Mouse (Mus musculus): ENCODE results near the gene Nectin1. TPM values are rescaled to one million over a fixed set of nuclear protein-coding genes. Genes with fewer than 3 reads are reported as not detected.
A peak's percentile ranks its signal among the peaks of the same experiment; 100 is the strongest.

Nectin1 gene
- polyA plus RNA-seq, 2 experiments = 1.1 to 1.2 TPM

DNA sequence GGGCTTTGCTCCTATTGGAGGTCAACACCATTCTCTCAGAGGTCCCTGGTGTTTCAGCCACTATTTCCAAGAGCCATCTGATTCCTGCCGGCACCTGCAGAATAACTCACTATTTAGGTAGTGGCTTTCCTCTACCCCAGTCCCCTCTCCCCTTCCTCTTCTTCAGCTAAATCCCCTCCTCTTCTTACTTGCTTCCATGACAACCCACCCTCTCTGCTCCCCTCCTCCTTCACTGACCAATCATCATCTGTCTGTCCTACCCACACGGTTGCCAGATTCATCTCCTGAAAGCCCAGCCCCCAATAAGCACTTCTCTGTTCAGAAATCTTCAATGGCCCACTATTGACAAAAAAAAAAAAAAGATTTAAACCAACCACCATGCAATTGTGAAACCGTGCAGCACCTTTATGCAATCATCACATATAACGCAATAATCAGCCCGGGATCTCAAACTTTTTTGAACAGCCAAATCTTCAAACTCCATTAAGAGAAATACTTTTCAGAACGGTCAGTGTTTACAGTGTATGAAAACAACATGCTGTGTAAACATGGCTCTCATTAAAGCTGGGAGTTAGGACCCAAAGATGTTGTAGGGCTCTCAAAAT, 5.2 kb upstream of the Nectin1 start:
- ATAC-seq (ENCODE audit: insufficient read depth) (no peak), DNase-seq (ENCODE audit: low read depth in 3 of 3, low spot score in 3 of 3) (no peak)
- TF ChIP-seq CTCF (IDR thresholded peaks at IDR 0.05; ENCODE audit: low read depth) (no peak), EP300 (IDR thresholded peaks at IDR 0.05; ENCODE audit: low read depth) (no peak)
- WGBS (ENCODE audit: insufficient replicate concordance) = 33% methylated on average over 6 of the region's 6 CpGs
- Histone ChIP-seq H3K9ac (replicated peaks) (no peak overlapping the region), H3K4me1 (replicated peaks; ENCODE audit: control insufficient read depth in 2 of 2, insufficient read depth in 2 of 2, low read length in 1 of 2) (no peaks in the 10 kb centered on the region; a peak in 1 of 4 replicates), H3K36me3 (replicated peaks; ENCODE audit: control insufficient read depth, insufficient read depth, low read depth) (no peaks in the 10 kb centered on the region), H3K9me3 (ENCODE audit: control insufficient read depth, low read length) (no peaks in the 10 kb centered on the region), H3K4me2 (ENCODE audit: low read depth) (no peak overlapping the region), H3K4me3 (ENCODE audit: insufficient read depth in 1 of 2, low read depth in 2 of 2, low read length in 2 of 2) (no peak overlapping the region), H3K27ac (no peak overlapping the region), H3K27me3 (ENCODE audit: control insufficient read depth, insufficient read depth, low read length) (peaks cover under 1% of the 10 kb centered on the region; the same call in 1 of the 2 replicates)

DNA sequence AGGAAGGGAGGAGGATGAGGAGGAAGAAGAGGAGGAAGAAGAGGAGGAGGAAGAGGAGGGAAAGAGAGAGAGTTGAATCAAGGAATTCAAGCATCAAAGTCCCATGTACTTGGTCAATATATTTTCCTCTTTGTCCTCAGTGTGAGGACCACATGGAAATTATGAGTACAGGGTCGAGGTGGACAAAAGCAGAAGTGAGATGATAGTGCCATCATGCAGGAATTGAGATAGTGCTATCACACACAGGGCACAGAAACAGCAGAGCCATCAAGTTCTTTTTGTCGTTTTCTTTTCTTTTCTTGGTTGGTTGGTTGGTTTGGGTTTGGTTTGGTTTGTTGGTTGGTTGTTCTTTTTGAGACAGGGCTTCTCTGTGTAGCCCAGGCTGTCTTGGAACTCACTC, 2.5 kb upstream of the Nectin1 start:
- Histone ChIP-seq H3K4me1 (replicated peaks; ENCODE audit: control insufficient read depth in 2 of 2, insufficient read depth in 2 of 2, low read length in 1 of 2) (no peaks in the 10 kb centered on the region; a peak in 1 of 4 replicates), H3K36me3 (replicated peaks; ENCODE audit: control insufficient read depth, insufficient read depth, low read depth) (no peaks in the 10 kb centered on the region), H3K4me3 (ENCODE audit: insufficient read depth in 1 of 2, low read depth in 2 of 2, low read length in 2 of 2) (no peak overlapping the region), H3K9ac (replicated peaks) (no peak overlapping the region), H3K9me3 (ENCODE audit: control insufficient read depth, low read length) (no peaks in the 10 kb centered on the region), H3K27me3 (ENCODE audit: control insufficient read depth, insufficient read depth, low read length) (peaks cover 27% of the 10 kb centered on the region), H3K4me2 (ENCODE audit: low read depth) (no peak overlapping the region), H3K27ac (no peak overlapping the region)
- DNase-seq (ENCODE audit: low read depth in 3 of 3, low spot score in 3 of 3) (no peak), ATAC-seq (ENCODE audit: insufficient read depth) (no peak)
- no peak for TF ChIP-seq CTCF (IDR thresholded peaks at IDR 0.05; ENCODE audit: low read depth)
- TF ChIP-seq EP300 (IDR thresholded peaks at IDR 0.05; ENCODE audit: low read depth) = no peak
- WGBS (ENCODE audit: insufficient replicate concordance) = 13% methylated on average over 2 of the region's 2 CpGs

DNA sequence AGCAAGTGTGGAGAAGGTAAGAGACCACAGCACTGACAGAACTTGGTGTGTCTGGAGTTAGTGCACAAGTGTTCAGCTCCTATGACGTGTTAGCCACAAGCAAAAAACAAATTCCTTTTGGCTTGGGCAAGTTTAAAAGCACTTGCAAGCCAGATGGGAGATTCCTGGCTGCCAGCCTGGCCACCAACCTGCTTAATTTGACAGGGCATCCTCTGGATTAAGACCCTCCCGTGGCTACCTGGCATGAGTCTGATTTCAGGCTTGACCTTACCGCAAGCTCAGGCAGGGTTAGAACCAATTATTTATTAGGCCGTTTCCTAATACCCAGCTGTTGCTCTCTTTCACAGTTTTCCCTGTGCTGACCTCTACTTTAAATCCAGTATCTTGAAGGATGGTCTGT, 1.7 kb upstream of the Nectin1 start:
- DNase-seq (ENCODE audit: low read depth in 3 of 3, low spot score in 3 of 3) (no peak), ATAC-seq (ENCODE audit: insufficient read depth) (no peak)
- WGBS (ENCODE audit: insufficient replicate concordance) = 61% methylated on average over 4 of the region's 4 CpGs
- no peak overlapping the region for H3K4me2 ChIP-seq (ENCODE audit: low read depth)
- no peaks in the 10 kb centered on the region for H3K36me3 ChIP-seq (replicated peaks; ENCODE audit: control insufficient read depth, insufficient read depth, low read depth)
- H3K27me3 ChIP-seq (ENCODE audit: control insufficient read depth, insufficient read depth, low read length) = peaks cover 28% of the 10 kb centered on the region
- no peak overlapping the region for H3K9ac ChIP-seq (replicated peaks)
- TF ChIP-seq CTCF (IDR thresholded peaks at IDR 0.05; ENCODE audit: low read depth) (no peak), EP300 (IDR thresholded peaks at IDR 0.05; ENCODE audit: low read depth) (no peak)
- no peaks in the 10 kb centered on the region; a peak in 1 of 4 replicates for H3K4me1 ChIP-seq (replicated peaks; ENCODE audit: control insufficient read depth in 2 of 2, insufficient read depth in 2 of 2, low read length in 1 of 2)
- no peak overlapping the region for H3K4me3 ChIP-seq (ENCODE audit: insufficient read depth in 1 of 2, low read depth in 2 of 2, low read length in 2 of 2)
- no peak overlapping the region for H3K27ac ChIP-seq
- H3K9me3 ChIP-seq (ENCODE audit: control insufficient read depth, low read length) = no peaks in the 10 kb centered on the region

DNA sequence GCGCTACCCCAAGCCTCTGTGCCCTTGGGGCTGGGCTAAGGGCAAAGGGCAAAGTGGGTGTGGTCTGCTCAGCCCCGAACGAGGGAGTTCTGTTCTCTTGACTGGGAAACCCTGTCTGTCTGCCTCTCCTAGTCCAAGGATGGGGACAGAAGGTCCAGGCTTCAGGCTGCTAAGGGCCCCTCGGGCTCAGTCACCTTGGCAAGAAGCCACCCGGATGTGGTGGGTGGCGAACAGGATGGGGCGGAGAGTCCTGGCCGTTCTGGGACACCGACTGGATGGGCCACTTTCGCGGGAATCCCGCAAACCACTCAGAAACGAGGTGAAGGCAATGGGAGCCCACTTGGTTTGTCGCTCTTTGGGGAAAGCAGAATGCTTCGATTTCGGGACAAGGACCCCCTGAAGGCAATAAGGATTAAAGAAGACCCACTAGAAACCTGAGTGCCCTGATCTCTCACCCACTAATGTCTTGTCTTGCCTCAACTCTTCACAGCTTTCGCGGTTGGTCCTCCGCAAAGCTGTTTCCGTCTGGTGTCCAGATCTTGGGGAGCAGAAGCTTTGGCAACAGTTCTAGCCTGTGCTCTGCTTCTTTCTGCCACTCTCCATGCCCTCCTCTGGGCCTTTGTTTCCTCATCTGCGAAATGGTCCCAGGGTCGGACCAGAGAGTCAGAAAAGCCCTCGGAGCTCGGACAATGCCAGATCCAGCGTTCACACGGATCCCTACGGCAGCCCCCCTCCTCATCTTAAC, 710 bp upstream of the Nectin1 start:
- Histone ChIP-seq H3K27me3 (ENCODE audit: control insufficient read depth, insufficient read depth, low read length) (peaks cover 28% of the 10 kb centered on the region), H3K4me2 (ENCODE audit: low read depth) (peak overlapping the region; percentile 70), H3K9ac (replicated peaks) (no peak overlapping the region), H3K9me3 (ENCODE audit: control insufficient read depth, low read length) (no peaks in the 10 kb centered on the region), H3K4me3 (ENCODE audit: insufficient read depth in 1 of 2, low read depth in 2 of 2, low read length in 2 of 2) (peak overlapping the region; percentile 23 to 50), H3K27ac (no peak overlapping the region), H3K4me1 (replicated peaks; ENCODE audit: control insufficient read depth in 2 of 2, insufficient read depth in 2 of 2, low read length in 1 of 2) (no peaks in the 10 kb centered on the region), H3K36me3 (replicated peaks; ENCODE audit: control insufficient read depth, insufficient read depth, low read depth) (no peaks in the 10 kb centered on the region)
- WGBS (ENCODE audit: insufficient replicate concordance) = 2% methylated on average over 27 of the region's 27 CpGs
- ATAC-seq (ENCODE audit: insufficient read depth) (peak; percentile 41), DNase-seq (ENCODE audit: low read depth in 3 of 3, low spot score in 3 of 3) (peak in 1 of 3 experiments; percentile 14)
- TF ChIP-seq CTCF (IDR thresholded peaks at IDR 0.05; ENCODE audit: low read depth) (no peak), EP300 (IDR thresholded peaks at IDR 0.05; ENCODE audit: low read depth) (no peak)

Data from liver, embryonic 14.5 days (tissue).